Mouse (Mus musculus): ENCODE data around the gene Rab15. TPM values are rescaled to one million over a fixed set of nuclear protein-coding genes. Genes with fewer than 3 reads are reported as not detected.

The Rab15 gene
- total RNA-seq, 1 experiment from 2014 or later, result not detected

Other genes starting within 250 kb of the Rab15 start
- 0.76 to 1.3 TPM (median 0.85 TPM) in 3 replicates for gene Sptb, start 112.4 kb downstream of the Rab15 start, total RNA-seq (2017)
- gene Churc1, start 57.4 kb downstream of the Rab15 start, total RNA-seq (2017), result 42.5 to 61.0 TPM (median 52.8 TPM) in 3 replicates
- gene Fntb, start 57.3 kb downstream of the Rab15 start, total RNA-seq (2017), result 1.4 to 8.8 TPM (median 6.4 TPM) in 3 replicates
- not detected in 3 replicates for gene Gpx2, start 27.4 kb downstream of the Rab15 start, total RNA-seq (2017)
- gene Max, start 139.3 kb upstream of the Rab15 start, total RNA-seq (2017), result 124 to 167 TPM (median 145 TPM) in 3 replicates